Mouse (Mus musculus) heart, adult 2 months (tissue): ENCODE results near the gene 9330161L09Rik.

Source experiments
- CTCF ChIP-seq: fragments of 200-600 bp; IDR thresholded peaks from 2 replicates; pipeline ENCODE4 v1.8.1; 2022; ENCODE audit warnings: antibody characterized with exemption, mild to moderate bottlenecking, moderate library complexity
- EP300 ChIP-seq: fragments of 200-500 bp; IDR thresholded peaks from 2 replicates; pipeline ENCODE4 v1.6.1; 2011; ENCODE audit warnings: low read depth, low read length, control low read depth; ENCODE audit not compliant: insufficient read depth

DNA sequence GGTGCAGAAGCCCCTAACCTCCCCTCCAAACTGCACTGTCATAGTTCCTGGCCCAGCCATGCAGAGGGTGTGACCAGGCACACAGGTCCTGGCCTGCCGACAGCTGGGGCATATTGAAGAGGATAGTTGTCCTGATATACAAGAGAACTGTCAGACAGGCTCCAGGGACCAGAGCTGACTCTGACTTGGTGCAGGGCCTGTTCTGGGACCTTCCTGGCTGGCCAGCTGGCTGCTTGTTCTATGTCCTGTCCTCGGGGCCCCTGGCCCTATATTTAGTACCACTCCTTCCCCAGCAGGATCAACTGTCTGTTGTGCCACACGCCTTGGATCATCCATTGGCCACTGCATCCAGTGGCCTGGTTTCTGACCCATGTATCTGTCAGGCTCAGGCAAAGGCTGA is 45.3 kb downstream of the 9330161L09Rik start:
- TF ChIP-seq EP300 (0 out of 2 replicates have a peak, but pooled peaks have one; percentile 46), CTCF (peak; percentile 19)
